Mouse (Mus musculus) heart, postnatal 0 days (tissue): ENCODE measurements around the gene Rapgef1. TPM values are rescaled to one million over a fixed set of nuclear protein-coding genes. Genes with fewer than 3 reads are reported as not detected.

Experiments
- ATAC-seq: fragments of 200-750 bp; cut with Nextera tagmentation; 2 replicates; pipeline ENCODE4 v1.8.0; 2017; ENCODE audit warnings: low read depth, moderate number of reproducible peaks, moderate library complexity; ENCODE audit not compliant: insufficient read depth
- DNase-seq: peaks from one replicate; pipeline ENCODE4 v3.0.0-alpha.2; 2016; ENCODE audit warnings: low spot score
- H3K27ac ChIP-seq: fragments of 300-500 bp; sonication (generic); 2 replicates; pipeline ENCODE4 v1.5.1; 2014; ENCODE audit warnings: low read depth, mild to moderate bottlenecking
- H3K27me3 ChIP-seq: fragments of 300-500 bp; sonication (generic); 2 replicates; pipeline ENCODE4 v1.6.1; 2014; ENCODE audit warnings: low read length, mixed read lengths; ENCODE audit not compliant: control insufficient read depth, insufficient read depth
- H3K36me3 ChIP-seq: fragments of 300-500 bp; sonication (generic); replicated peaks from 2 replicates; pipeline ENCODE4 v1.6.1; 2014; ENCODE audit warnings: low read length, mixed read lengths; ENCODE audit not compliant: control insufficient read depth, insufficient read depth
- H3K4me1 ChIP-seq: fragments of 300-500 bp; sonication (generic); 2 replicates; pipeline ENCODE4 v1.6.1; 2014; ENCODE audit warnings: antibody characterized with exemption; ENCODE audit not compliant: control insufficient read depth, insufficient read depth
- H3K4me2 ChIP-seq: fragments of 300-500 bp; sonication (generic); 2 replicates; pipeline ENCODE4 v1.6.1; 2014; ENCODE audit warnings: low read depth, mild to moderate bottlenecking, low read length, moderate library complexity
- H3K4me3 ChIP-seq: fragments of 300-500 bp; sonication (generic); 2 replicates; pipeline ENCODE4 v1.5.1; 2014; ENCODE audit warnings: low read depth, low read length
- H3K9ac ChIP-seq: fragments of 300-500 bp; sonication (generic); replicated peaks from 2 replicates; pipeline ENCODE4 v1.6.1; 2014; ENCODE audit warnings: low read depth, low read length, mixed read lengths
- H3K9me3 ChIP-seq: fragments of 300-500 bp; sonication (generic); replicated peaks from 2 replicates; pipeline ENCODE4 v1.6.1; 2016; ENCODE audit warnings: low read length; ENCODE audit not compliant: control insufficient read depth
- CTCF ChIP-seq: IDR thresholded peaks from 2 replicates; pipeline ENCODE4 v1.5.1; 2016; ENCODE audit warnings: antibody characterized with exemption, control low read depth, low read depth
- EP300 ChIP-seq: IDR thresholded peaks from 2 replicates; pipeline ENCODE4 v1.6.1; 2016; ENCODE audit warnings: antibody characterized with exemption, low read depth
- WGBS: fragments of 180-500 bp; shearing (Covaris S2); extraction: QIAGEN DNeasy Blood & Tissue Kit; methylation state at CpG from one replicate; pipeline ENCODE4 v1.1.7; 2014; 5-methylcytosine and 5-hydroxymethylcytosine counted together
- polyA plus RNA-seq: library from polyadenylated mRNA; unstranded; fragments of >200 nt; fragmentation: Nextera tagmentation; extraction: Ambion mirVana; gene quantifications from 2 replicates; pipeline ENCODE4 v1.2.1, GENCODE M21; 2015
- total RNA-seq: library from RNA; depleted of rRNA; stranded (reverse); fragments of >200 nt; gene quantifications from 2 replicates; pipeline ENCODE4 v1.2.3, GENCODE M21; 2014; ENCODE audit warnings: low replicate concordance

Rapgef1 gene
- total and polyA plus RNA-seq, 2 experiments from 2014 or later: 9.0 to 47.6 TPM

DNA sequence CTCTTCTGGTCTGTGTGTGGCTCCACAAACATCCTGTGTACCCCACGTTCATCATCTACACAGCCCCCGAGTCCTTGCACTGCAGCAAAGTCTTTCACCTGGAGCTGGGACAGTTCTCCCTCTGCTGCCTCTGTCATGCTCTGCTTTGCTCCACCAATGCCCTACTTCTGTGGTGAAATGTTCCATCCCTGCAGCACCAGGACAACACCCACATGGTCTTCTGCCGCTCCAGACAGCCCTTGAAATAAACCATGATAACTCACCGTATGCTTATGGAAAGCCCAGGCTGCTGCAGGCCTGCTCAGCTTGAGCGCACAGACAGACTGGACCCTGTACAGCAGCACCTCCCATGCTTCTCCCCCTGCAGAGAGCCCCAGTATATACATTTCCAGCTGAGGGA, 94.6 kb downstream of the Rapgef1 start:
- Histone ChIP-seq H3K9ac (no peak overlapping the region), H3K27ac (0 out of 2 replicates have a peak overlapping the region, but pooled peaks have one; percentile 26), H3K27me3 (no peaks in the 10 kb centered on the region), H3K4me1 (peaks cover 30% of the 10 kb centered on the region), H3K4me2 (no peak overlapping the region), H3K36me3 (peaks cover 42% of the 10 kb centered on the region), H3K9me3 (no peaks in the 10 kb centered on the region), H3K4me3 (no peak overlapping the region)
- 63% methylated on average over 5 of the region's 5 CpGs for WGBS
- TF ChIP-seq CTCF (no peak), EP300 (no peak)
- DNase-seq (no peak), ATAC-seq (no peak)

DNA sequence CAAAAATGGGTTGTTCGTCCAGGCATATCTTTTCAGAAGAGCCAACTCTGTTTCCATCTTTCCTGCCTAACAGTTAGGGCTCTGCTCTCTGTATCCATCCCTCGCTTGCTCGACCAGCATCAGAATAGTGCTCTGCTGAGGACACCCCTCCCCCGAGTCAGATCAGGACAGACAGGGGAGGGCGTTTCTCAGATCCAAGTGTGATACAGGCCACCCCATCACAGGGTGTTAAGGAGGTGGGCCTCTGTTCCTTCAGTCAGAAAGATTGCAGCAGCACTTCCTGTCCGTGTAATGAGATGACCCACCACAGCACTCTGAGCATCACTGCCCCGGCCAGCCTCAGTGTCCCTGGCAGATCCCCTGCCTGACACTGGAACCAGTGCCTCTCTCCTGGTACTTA, 96.6 kb downstream of the Rapgef1 start:
- Histone ChIP-seq H3K36me3 (peaks cover 46% of the 10 kb centered on the region), H3K27me3 (no peaks in the 10 kb centered on the region), H3K9me3 (no peaks in the 10 kb centered on the region), H3K27ac (peak overlapping the region; percentile 82), H3K4me2 (0 out of 2 replicates have a peak overlapping the region, but pooled peaks have one; percentile 3), H3K4me3 (no peak overlapping the region), H3K4me1 (peaks cover 30% of the 10 kb centered on the region), H3K9ac (no peak overlapping the region)
- TF ChIP-seq CTCF (no peak), EP300 (no peak)
- ATAC-seq: no peak
- 16% methylated on average over 7 of the region's 7 CpGs for WGBS
- DNase-seq: no peak

DNA sequence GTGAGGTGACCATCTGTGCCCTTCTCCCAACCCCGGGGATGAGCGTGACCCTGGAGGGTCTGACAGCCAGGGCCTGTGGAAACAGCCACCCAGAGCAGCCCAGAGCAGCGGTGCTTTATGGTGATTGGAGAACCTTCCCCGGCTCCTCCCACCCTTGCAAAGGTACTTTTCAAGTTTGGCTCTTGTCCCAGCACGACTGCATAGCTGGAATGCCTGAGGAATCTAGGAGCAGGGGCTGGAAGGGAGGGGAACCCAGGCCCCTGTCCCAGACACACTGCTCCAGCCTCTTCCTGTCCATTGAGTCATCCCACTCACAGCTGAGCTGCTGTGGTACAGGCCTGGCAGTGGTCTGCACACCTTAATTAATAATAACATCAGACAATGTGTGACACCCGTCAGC, 97.2 kb downstream of the Rapgef1 start:
- Histone ChIP-seq H3K9ac (no peak overlapping the region), H3K4me1 (peaks cover 30% of the 10 kb centered on the region), H3K27me3 (no peaks in the 10 kb centered on the region), H3K9me3 (no peaks in the 10 kb centered on the region), H3K36me3 (peaks cover 49% of the 10 kb centered on the region), H3K4me3 (no peak overlapping the region), H3K4me2 (0 out of 2 replicates have a peak overlapping the region, but pooled peaks have one; percentile 3), H3K27ac (peak overlapping the region; percentile 82)
- ATAC-seq: peak; percentile 95
- DNase-seq: peak; percentile 87
- 9% methylated on average over 6 of the region's 6 CpGs for WGBS
- TF ChIP-seq EP300: no peak
- TF ChIP-seq CTCF: no peak

GRCm38 (mm10) chr2:29718581-29718980, 99.1 kb downstream of the Rapgef1 start:
- Histone ChIP-seq H3K4me2 (no peak overlapping the region), H3K9ac (no peak overlapping the region), H3K27ac (no peak overlapping the region), H3K27me3 (no peaks in the 10 kb centered on the region), H3K36me3 (peaks cover 57% of the 10 kb centered on the region), H3K4me3 (no peak overlapping the region), H3K9me3 (no peaks in the 10 kb centered on the region), H3K4me1 (peaks cover 25% of the 10 kb centered on the region)
- TF ChIP-seq CTCF (no peak), EP300 (no peak)
- DNase-seq (no peak), ATAC-seq (no peak)
- WGBS: 64% methylated on average over 5 of the region's 5 CpGs

DNA sequence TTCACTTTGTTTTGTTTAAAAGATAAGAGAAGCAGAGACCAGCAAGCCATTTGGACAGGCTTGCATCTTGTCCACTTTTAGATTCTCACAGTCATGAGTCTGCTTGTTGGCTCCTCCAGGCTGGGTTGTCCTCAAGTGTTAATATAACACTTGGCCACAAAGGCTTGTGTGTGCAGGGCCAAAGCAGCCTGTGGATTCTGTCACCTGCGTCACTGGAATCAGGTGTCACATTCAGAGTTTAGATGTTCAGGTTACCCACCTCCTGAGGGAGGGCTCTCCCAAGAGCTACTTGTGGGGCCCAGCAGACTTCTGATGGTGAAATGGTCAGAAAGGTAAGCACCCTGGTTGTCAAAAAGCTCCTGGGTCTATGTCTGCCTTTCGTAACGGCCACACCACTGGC, 103.6 kb downstream of the Rapgef1 start:
- no peak overlapping the region for H3K27ac ChIP-seq
- no peaks in the 10 kb centered on the region for H3K4me1 ChIP-seq
- ATAC-seq (no peak), DNase-seq (no peak)
- no peak overlapping the region for H3K9ac ChIP-seq
- H3K27me3 ChIP-seq: no peaks in the 10 kb centered on the region
- no peak for TF ChIP-seq EP300
- TF ChIP-seq CTCF: no peak
- no peak overlapping the region for H3K4me3 ChIP-seq
- peaks cover 80% of the 10 kb centered on the region for H3K36me3 ChIP-seq
- H3K4me2 ChIP-seq: no peak overlapping the region
- H3K9me3 ChIP-seq: no peaks in the 10 kb centered on the region
- WGBS: 63% methylated on average over 3 of the region's 3 CpGs

GRCm38 (mm10) chr2:29724664-29725365, 105.3 kb downstream of the Rapgef1 start:
- Histone ChIP-seq H3K36me3 (peaks cover 83% of the 10 kb centered on the region), H3K27ac (no peak overlapping the region), H3K4me2 (no peak overlapping the region), H3K27me3 (no peaks in the 10 kb centered on the region), H3K4me1 (no peaks in the 10 kb centered on the region), H3K4me3 (no peak overlapping the region), H3K9ac (no peak overlapping the region), H3K9me3 (no peaks in the 10 kb centered on the region)
- ATAC-seq: no peak
- WGBS: 58% methylated on average over 5 of the region's 5 CpGs
- no peak for TF ChIP-seq EP300
- no peak for TF ChIP-seq CTCF
- DNase-seq: no peak
